Mouse (Mus musculus) adrenal gland, adult 2 months (tissue): Measurements from ENCODE around the gene Taf8. TPM values are rescaled to one million over a fixed set of nuclear protein-coding genes. Genes with fewer than 3 reads are reported as not detected.

Source experiments
- DNase-seq: peaks from one replicate; pipeline ENCODE4 v3.0.0; 2021
- long read RNA-seq: library from polyadenylated mRNA; stranded (forward); transcript quantifications from one replicate; pipeline ENCODE4 v2.0.0, GENCODE M21; 2021
- polyA plus RNA-seq: library from polyadenylated mRNA; depleted of rRNA; stranded (reverse); fragments of >200 nt; gene quantifications from 2 replicates; pipeline ENCODE4 v1.2.3, GENCODE M21; 2012; rRNA removed
- total RNA-seq, 2 experiments: library from RNA; stranded (reverse); gene quantifications; 2 replicates each; pipeline ENCODE4 v1.2.3; 2021

The Taf8 gene
- total RNA-seq (10 to 100 TPM; 19.5 to 19.8 TPM), polyA plus RNA-seq (12.5 and 15.6 TPM in 2 replicates)
- long read RNA-seq, transcript Taf8-201 (9 exons, 2,784 nt): major isoform, 10 of 12 reads
- long read RNA-seq, partial matches to known transcripts: 0 of 12 reads
- long read RNA-seq, other reads (novel, unspliced or antisense): 1 of 12 reads

- DNase-seq: peak; percentile 97
Observed at GRCm38 (mm10) chr17:47501946-47502706, at the start of gene Taf8. Gene Taf8 (minus strand): TSS chr17:47502292.

GRCm38 (mm10) chr17:47551049-47551448 lies 49.0 kb upstream of the Taf8 start:
- DNase-seq: no peak

GRCm38 (mm10) chr17:47545861-47546331 lies 43.8 kb upstream of the Taf8 start:
- DNase-seq: peak; percentile 87

GRCm38 (mm10) chr17:47545154-47545553 lies 43.1 kb upstream of the Taf8 start:
- DNase-seq: no peak

GRCm38 (mm10) chr17:47543051-47543650 lies 41.1 kb upstream of the Taf8 start:
- DNase-seq: no peak

GRCm38 (mm10) chr17:47542061-47542460 lies 40.0 kb upstream of the Taf8 start:
- DNase-seq: no peak

GRCm38 (mm10) chr17:47539128-47539527 lies 37.0 kb upstream of the Taf8 start:
- no peak for DNase-seq

GRCm38 (mm10) chr17:47538049-47538448 lies 36.0 kb upstream of the Taf8 start:
- no peak for DNase-seq

GRCm38 (mm10) chr17:47535812-47536236 lies 33.7 kb upstream of the Taf8 start:
- DNase-seq: no peak

GRCm38 (mm10) chr17:47533691-47534090 lies 31.6 kb upstream of the Taf8 start:
- DNase-seq: no peak

- DNase-seq: no peak
Observed at GRCm38 (mm10) chr17:47532364-47532763, 30.3 kb upstream of the Taf8 start.

GRCm38 (mm10) chr17:47531387-47531818 lies 29.3 kb upstream of the Taf8 start:
- no peak for DNase-seq

- DNase-seq: no peak
Observed at GRCm38 (mm10) chr17:47529595-47529994, 27.5 kb upstream of the Taf8 start.

GRCm38 (mm10) chr17:47528919-47529318 lies 26.8 kb upstream of the Taf8 start:
- DNase-seq: no peak

- DNase-seq: no peak
Observed at GRCm38 (mm10) chr17:47527581-47528300, 25.6 kb upstream of the Taf8 start.

GRCm38 (mm10) chr17:47526856-47527520 lies 24.9 kb upstream of the Taf8 start:
- no peak for DNase-seq

GRCm38 (mm10) chr17:47524991-47525390 lies 22.9 kb upstream of the Taf8 start:
- DNase-seq: no peak

GRCm38 (mm10) chr17:47524055-47524454 lies 22.0 kb upstream of the Taf8 start:
- DNase-seq: no peak

GRCm38 (mm10) chr17:47523211-47523682 lies 21.2 kb upstream of the Taf8 start:
- DNase-seq: no peak

GRCm38 (mm10) chr17:47522536-47522935 lies 20.4 kb upstream of the Taf8 start:
- DNase-seq: no peak

- peak; percentile 70 for DNase-seq
Observed at GRCm38 (mm10) chr17:47521551-47522258, 19.6 kb upstream of the Taf8 start.
